Comparison of ENCODE assay signal across 20 mouse cellular contexts in the genomic region with DNA sequence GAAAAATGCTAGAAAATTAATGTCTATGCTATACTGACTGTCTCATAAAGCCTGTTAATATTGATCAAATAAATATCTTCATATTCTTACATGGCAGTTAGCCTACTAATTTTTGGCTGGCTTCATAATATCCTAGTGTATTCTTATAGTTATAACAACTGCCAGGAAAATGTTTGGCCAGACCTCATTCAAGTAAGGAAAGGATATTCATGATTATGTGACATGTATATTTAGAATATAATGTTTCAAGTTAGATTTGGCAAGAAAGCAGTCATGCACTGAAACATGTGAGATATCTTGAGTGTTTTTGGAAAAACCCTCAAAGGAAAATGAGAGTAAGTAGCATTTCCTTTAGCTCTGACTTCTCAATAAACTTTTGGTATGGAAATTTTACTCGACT.
"Had no signal": no experiment of that assay in that cellular context is flagged by ENCODE, and none has a peak within 500 bp of the region (broad histone marks: within the 10 kb centered on the region; RNA-seq: fewer than 3 reads in every experiment).

No protein-coding gene starts in this region.

- H3K27ac ChIP-seq: limb, embryonic 12.5 days; liver, embryonic 12.5 days; liver, embryonic 15.5 days; macrophage; midbrain, embryonic 12.5 days; midbrain, embryonic 15.5 days; neural tube, embryonic 12.5 days; neural tube, embryonic 15.5 days; stomach, postnatal 0 days had no signal

- DNase-seq: kidney, adult 18-20 months; kidney, adult 9 months; kidney, postnatal 14 days; kidney, postnatal 4 days; liver; lung, adult 2 months; right cerebral cortex, adult 18-20 months; right cerebral cortex, postnatal 14 days; right cerebral cortex, postnatal 4 days; thymus, postnatal 25 days had no signal

- H3K9me3 ChIP-seq: limb, embryonic 12.5 days; liver, embryonic 12.5 days; liver, embryonic 15.5 days; midbrain, embryonic 12.5 days; midbrain, embryonic 15.5 days; neural tube, embryonic 12.5 days; neural tube, embryonic 15.5 days had no signal

- H3K4me3 ChIP-seq: limb, embryonic 12.5 days; liver, embryonic 12.5 days; liver, embryonic 15.5 days; midbrain, embryonic 12.5 days; midbrain, embryonic 15.5 days; neural tube, embryonic 12.5 days; neural tube, embryonic 15.5 days had no signal

- H3K27me3 ChIP-seq: limb, embryonic 12.5 days; liver, embryonic 12.5 days; liver, embryonic 15.5 days; midbrain, embryonic 12.5 days; midbrain, embryonic 15.5 days; neural tube, embryonic 12.5 days; neural tube, embryonic 15.5 days had no signal

- H3K4me1 ChIP-seq: limb, embryonic 12.5 days; liver, embryonic 12.5 days; liver, embryonic 15.5 days; midbrain, embryonic 12.5 days; midbrain, embryonic 15.5 days; neural tube, embryonic 12.5 days; neural tube, embryonic 15.5 days had no signal

- ATAC-seq: intestine, embryonic 16.5 days; liver, embryonic 12.5 days; midbrain, embryonic 15.5 days had no signal

- H3K4me2 ChIP-seq: limb, embryonic 12.5 days; liver, embryonic 12.5 days; liver, embryonic 15.5 days; midbrain, embryonic 12.5 days; midbrain, embryonic 15.5 days; neural tube, embryonic 12.5 days; neural tube, embryonic 15.5 days had no signal

- H3K36me3 ChIP-seq: limb, embryonic 12.5 days; liver, embryonic 12.5 days; liver, embryonic 15.5 days; midbrain, embryonic 12.5 days; midbrain, embryonic 15.5 days; neural tube, embryonic 12.5 days; neural tube, embryonic 15.5 days had no signal

- H3K9ac ChIP-seq: limb, embryonic 12.5 days; liver, embryonic 12.5 days; liver, embryonic 15.5 days; midbrain, embryonic 12.5 days; midbrain, embryonic 15.5 days; neural tube, embryonic 12.5 days; neural tube, embryonic 15.5 days had no signal
